Mouse (Mus musculus): ENCODE data around the gene Tnrc6c. TPM values are rescaled to one million over a fixed set of nuclear protein-coding genes. Genes with fewer than 3 reads are reported as not detected.

Gene Tnrc6c
- polyA plus RNA-seq, 1 experiment from 2014 or later = 15.4 TPM

GRCm38 (mm10) chr11:117761801-117762200, 107.7 kb downstream of the Tnrc6c start:
- 93% methylated on average over 13 of the region's 13 CpGs for whole genome bisulfite sequencing

GRCm38 (mm10) chr11:117762246-117762645, 108.2 kb downstream of the Tnrc6c start:
- Histone ChIP-seq H3K9ac (no peak overlapping the region), H3K36me3 (peaks cover 88% of the 10 kb centered on the region), H3K4me3 (no peak overlapping the region), H3K4me2 (no peak overlapping the region), H3K4me1 (no peaks in the 10 kb centered on the region), H3K9me3 (no peaks in the 10 kb centered on the region), H3K27me3 (no peaks in the 10 kb centered on the region), H3K27ac (no peak overlapping the region)
- WGBS = 89% methylated on average over 12 of the region's 12 CpGs
- ATAC-seq (ENCODE audit: insufficient number of reproducible peaks, low FRiP score, low TSS enrichment, low read depth) = no peak

More at GRCm38 (mm10) chr11:117761801-117762200, 107.7 kb downstream of the Tnrc6c start:
- Histone ChIP-seq H3K4me2 (no peak overlapping the region), H3K9ac (no peak overlapping the region), H3K9me3 (no peaks in the 10 kb centered on the region), H3K27me3 (no peaks in the 10 kb centered on the region), H3K27ac (no peak overlapping the region), H3K36me3 (peaks cover 91% of the 10 kb centered on the region), H3K4me1 (no peaks in the 10 kb centered on the region), H3K4me3 (no peak overlapping the region)
- no peak for ATAC-seq (ENCODE audit: insufficient number of reproducible peaks, low FRiP score, low TSS enrichment, low read depth)

GRCm38 (mm10) chr11:117764319-117764718, 110.2 kb downstream of the Tnrc6c start:
- H3K36me3 ChIP-seq = peaks cover 68% of the 10 kb centered on the region
- WGBS = 76% methylated on average over 9 of the region's 9 CpGs
- 0 out of 2 replicates have a peak, but pooled peaks cover 1% of the 10 kb centered on the region for H3K4me1 ChIP-seq
- no peak overlapping the region for H3K9ac ChIP-seq
- H3K9me3 ChIP-seq = no peaks in the 10 kb centered on the region
- H3K4me2 ChIP-seq = no peak overlapping the region
- no peak overlapping the region for H3K27ac ChIP-seq
- no peak for ATAC-seq (ENCODE audit: insufficient number of reproducible peaks, low FRiP score, low TSS enrichment, low read depth)
- H3K27me3 ChIP-seq = no peaks in the 10 kb centered on the region
- H3K4me3 ChIP-seq = no peak overlapping the region

GRCm38 (mm10) chr11:117765361-117765760, 111.3 kb downstream of the Tnrc6c start:
- Histone ChIP-seq H3K9me3 (no peaks in the 10 kb centered on the region), H3K27ac (no peak overlapping the region), H3K4me1 (0 out of 2 replicates have a peak, but pooled peaks cover 4% of the 10 kb centered on the region), H3K27me3 (no peaks in the 10 kb centered on the region), H3K36me3 (peaks cover 61% of the 10 kb centered on the region), H3K9ac (no peak overlapping the region), H3K4me3 (no peak overlapping the region), H3K4me2 (no peak overlapping the region)
- no peak for ATAC-seq (ENCODE audit: insufficient number of reproducible peaks, low FRiP score, low TSS enrichment, low read depth)
- WGBS = 78% methylated on average over 5 of the region's 5 CpGs

- Histone ChIP-seq H3K9ac (no peak overlapping the region), H3K36me3 (peaks cover 54% of the 10 kb centered on the region), H3K27me3 (no peaks in the 10 kb centered on the region), H3K9me3 (no peaks in the 10 kb centered on the region), H3K4me2 (no peak overlapping the region), H3K27ac (no peak overlapping the region), H3K4me1 (0 out of 2 replicates have a peak, but pooled peaks cover 4% of the 10 kb centered on the region), H3K4me3 (no peak overlapping the region)
- WGBS = 86% methylated on average over 3 of the region's 3 CpGs
- ATAC-seq (ENCODE audit: insufficient number of reproducible peaks, low FRiP score, low TSS enrichment, low read depth) = no peak
Observed at GRCm38 (mm10) chr11:117766275-117766674, 112.2 kb downstream of the Tnrc6c start.

GRCm38 (mm10) chr11:117768725-117769682, 114.9 kb downstream of the Tnrc6c start:
- peaks cover 56% of the 10 kb centered on the region for H3K36me3 ChIP-seq
- H3K4me2 ChIP-seq = no peak overlapping the region

GRCm38 (mm10) chr11:117769683-117770047, 115.6 kb downstream of the Tnrc6c start:
- WGBS = 86% methylated on average over 7 of the region's 7 CpGs
- no peak overlapping the region for H3K4me2 ChIP-seq
- H3K4me1 ChIP-seq = 0 out of 2 replicates have a peak, but pooled peaks cover 4% of the 10 kb centered on the region
- H3K9me3 ChIP-seq = no peaks in the 10 kb centered on the region
- H3K9ac ChIP-seq = no peak overlapping the region
- H3K36me3 ChIP-seq = peaks cover 54% of the 10 kb centered on the region
- no peak for ATAC-seq (ENCODE audit: insufficient number of reproducible peaks, low FRiP score, low TSS enrichment, low read depth)
- no peaks in the 10 kb centered on the region for H3K27me3 ChIP-seq
- H3K27ac ChIP-seq = no peak overlapping the region
- H3K4me3 ChIP-seq = no peak overlapping the region

More at GRCm38 (mm10) chr11:117768725-117769682, 114.9 kb downstream of the Tnrc6c start:
- Histone ChIP-seq H3K4me1 (0 out of 2 replicates have a peak, but pooled peaks cover 4% of the 10 kb centered on the region), H3K27me3 (no peaks in the 10 kb centered on the region), H3K27ac (no peak overlapping the region), H3K4me3 (no peak overlapping the region), H3K9me3 (no peaks in the 10 kb centered on the region), H3K9ac (no peak overlapping the region)
- 79% methylated on average over 20 of the region's 20 CpGs for WGBS
- ATAC-seq (ENCODE audit: insufficient number of reproducible peaks, low FRiP score, low TSS enrichment, low read depth) = no peak

- Histone ChIP-seq H3K27me3 (no peaks in the 10 kb centered on the region), H3K27ac (no peak overlapping the region), H3K9me3 (no peaks in the 10 kb centered on the region), H3K9ac (no peak overlapping the region), H3K4me3 (no peak overlapping the region), H3K4me2 (no peak overlapping the region), H3K36me3 (peaks cover 54% of the 10 kb centered on the region), H3K4me1 (0 out of 2 replicates have a peak, but pooled peaks cover 4% of the 10 kb centered on the region)
- ATAC-seq (ENCODE audit: insufficient number of reproducible peaks, low FRiP score, low TSS enrichment, low read depth) = no peak
- 80% methylated on average over 10 of the region's 10 CpGs for WGBS
Observed at GRCm38 (mm10) chr11:117770407-117770806, 116.3 kb downstream of the Tnrc6c start.

- Histone ChIP-seq H3K9ac (no peak overlapping the region), H3K4me3 (no peak overlapping the region), H3K4me1 (0 out of 2 replicates have a peak, but pooled peaks cover 4% of the 10 kb centered on the region), H3K27me3 (no peaks in the 10 kb centered on the region), H3K4me2 (no peak overlapping the region), H3K9me3 (no peaks in the 10 kb centered on the region), H3K36me3 (peaks cover 45% of the 10 kb centered on the region), H3K27ac (no peak overlapping the region)
- WGBS = 90% methylated on average over 7 of the region's 7 CpGs
- ATAC-seq (ENCODE audit: insufficient number of reproducible peaks, low FRiP score, low TSS enrichment, low read depth) = no peak
Observed at GRCm38 (mm10) chr11:117772352-117772751, 118.3 kb downstream of the Tnrc6c start.

- Histone ChIP-seq H3K4me2 (no peak overlapping the region), H3K4me1 (peaks cover 21% of the 10 kb centered on the region), H3K27me3 (no peaks in the 10 kb centered on the region), H3K4me3 (no peak overlapping the region), H3K36me3 (peaks cover 48% of the 10 kb centered on the region), H3K9me3 (no peaks in the 10 kb centered on the region), H3K9ac (no peak overlapping the region), H3K27ac (no peak overlapping the region)
- 93% methylated on average over 10 of the region's 10 CpGs for WGBS
- ATAC-seq (ENCODE audit: insufficient number of reproducible peaks, low FRiP score, low TSS enrichment, low read depth) = no peak
Observed at GRCm38 (mm10) chr11:117774925-117775324, 120.8 kb downstream of the Tnrc6c start.

GRCm38 (mm10) chr11:117775540-117775939, 121.5 kb downstream of the Tnrc6c start:
- peaks cover 48% of the 10 kb centered on the region for H3K36me3 ChIP-seq
- 90% methylated on average over 11 of the region's 13 CpGs for WGBS
- H3K27ac ChIP-seq = no peak overlapping the region
- H3K27me3 ChIP-seq = no peaks in the 10 kb centered on the region
- H3K9ac ChIP-seq = no peak overlapping the region
- no peaks in the 10 kb centered on the region for H3K9me3 ChIP-seq
- no peak for ATAC-seq (ENCODE audit: insufficient number of reproducible peaks, low FRiP score, low TSS enrichment, low read depth)
- no peak overlapping the region for H3K4me2 ChIP-seq
- H3K4me3 ChIP-seq = no peak overlapping the region
- peaks cover 27% of the 10 kb centered on the region for H3K4me1 ChIP-seq

- ATAC-seq (ENCODE audit: insufficient number of reproducible peaks, low FRiP score, low TSS enrichment, low read depth) = no peak
- H3K4me2 ChIP-seq = no peak overlapping the region
- no peaks in the 10 kb centered on the region for H3K27me3 ChIP-seq
- no peak overlapping the region for H3K4me3 ChIP-seq
- H3K9me3 ChIP-seq = no peaks in the 10 kb centered on the region
- peaks cover 48% of the 10 kb centered on the region for H3K36me3 ChIP-seq
- no peak overlapping the region for H3K27ac ChIP-seq
- peaks cover 34% of the 10 kb centered on the region for H3K4me1 ChIP-seq
- no peak overlapping the region for H3K9ac ChIP-seq
- WGBS = 91% methylated on average over 14 of the region's 14 CpGs
Observed at GRCm38 (mm10) chr11:117776085-117776792, 122.2 kb downstream of the Tnrc6c start.
